Mouse (Mus musculus) testis, postnatal 10 days (tissue): ENCODE measurements around the gene Tspan7.

Source experiments
- DNase-seq: peaks from one replicate; pipeline ENCODE4 v3.0.0; 2021; ENCODE audit warnings: low spot score

Gene Tspan7

GRCm38 (mm10) chrX:10484872-10485569 is at the start of gene Tspan7:
Gene Tspan7, plus strand, starts transcription at chrX:10485158.
- peak; percentile 73 for DNase-seq

GRCm38 (mm10) chrX:10449323-10449980 is 35.5 kb upstream of the Tspan7 start:
- no peak for DNase-seq

DNA sequence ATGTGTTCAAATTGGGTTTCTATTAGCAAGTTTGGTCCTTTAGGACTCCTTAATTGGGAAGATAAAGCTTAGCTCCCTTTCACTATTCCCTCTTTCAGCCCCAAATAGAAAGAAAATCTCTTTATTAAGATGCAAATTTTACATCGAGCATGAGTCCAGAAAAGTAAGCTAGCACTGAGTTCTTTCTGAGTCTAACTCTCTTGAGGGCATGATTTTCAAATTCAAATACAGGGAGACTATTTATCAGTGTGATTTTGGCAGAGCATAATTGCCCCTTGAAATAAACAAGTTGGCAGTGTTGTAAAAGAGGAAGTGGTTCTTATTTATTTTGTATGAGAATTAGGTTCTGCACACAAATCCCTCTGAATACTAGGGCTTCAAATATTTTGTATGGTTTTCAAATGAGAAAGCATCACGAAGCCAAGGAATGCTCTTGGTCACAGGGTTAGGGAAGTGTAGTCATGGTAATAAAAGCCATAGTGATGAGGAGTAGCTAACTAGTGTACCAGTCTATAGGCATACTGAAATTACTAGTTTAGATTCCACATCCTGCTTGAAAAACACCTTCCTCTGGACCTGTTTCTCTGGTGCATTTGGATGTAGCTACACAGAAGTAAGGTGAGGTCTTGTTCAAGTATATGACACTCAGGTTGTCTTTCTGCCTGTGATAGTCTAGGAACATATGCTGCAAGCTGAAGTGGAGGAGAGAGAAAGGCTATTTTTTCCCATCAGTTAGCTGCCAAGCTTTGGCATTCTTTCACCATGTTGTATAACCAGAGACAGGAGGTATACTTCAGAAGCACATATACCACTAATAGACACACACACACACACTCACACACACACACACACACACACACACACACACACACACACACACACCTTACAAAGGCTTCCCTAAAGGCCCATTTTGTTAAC is 34.6 kb upstream of the Tspan7 start:
- DNase-seq, result no peak

DNA sequence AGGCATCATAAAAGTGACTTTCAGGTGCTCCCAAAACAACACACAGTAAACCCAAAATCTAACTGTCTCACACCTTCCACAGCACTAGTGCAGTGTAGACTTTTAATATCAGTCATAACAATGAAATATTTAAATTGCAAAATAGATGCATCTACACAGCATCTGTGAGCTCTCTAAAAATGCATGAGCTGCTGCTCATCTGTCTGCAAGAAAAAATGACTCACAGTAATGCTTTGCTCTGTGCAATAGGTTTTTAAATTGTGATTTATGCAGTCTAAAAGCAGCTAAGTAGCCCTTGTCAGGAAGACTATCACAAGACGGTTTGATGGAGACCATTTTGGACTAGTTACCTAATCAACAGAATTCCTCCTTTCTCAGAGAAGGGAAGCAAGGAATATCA is 31.2 kb upstream of the Tspan7 start:
- DNase-seq, result no peak

DNA sequence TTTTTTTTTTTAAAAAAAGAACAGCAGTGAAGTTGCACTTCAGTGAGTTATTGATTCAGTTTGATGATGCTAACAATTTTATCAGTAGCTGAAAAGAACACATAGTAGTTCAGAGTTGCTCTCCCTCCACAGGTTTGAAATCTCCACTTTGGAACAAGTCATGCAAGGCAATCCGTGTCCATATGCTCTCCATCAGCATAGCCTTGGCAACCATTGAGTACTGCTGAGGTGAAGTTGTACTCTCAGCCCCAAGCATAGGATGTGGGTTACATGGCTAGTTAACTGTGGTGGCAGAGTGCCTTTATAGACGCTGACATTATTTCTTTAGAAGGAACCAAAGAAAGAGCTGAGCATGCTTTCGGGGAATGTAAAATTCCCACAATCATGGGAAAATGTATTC is 27.7 kb upstream of the Tspan7 start:
- no peak for DNase-seq

GRCm38 (mm10) chrX:10477088-10477487 is 7.9 kb upstream of the Tspan7 start:
- DNase-seq, result no peak

DNA sequence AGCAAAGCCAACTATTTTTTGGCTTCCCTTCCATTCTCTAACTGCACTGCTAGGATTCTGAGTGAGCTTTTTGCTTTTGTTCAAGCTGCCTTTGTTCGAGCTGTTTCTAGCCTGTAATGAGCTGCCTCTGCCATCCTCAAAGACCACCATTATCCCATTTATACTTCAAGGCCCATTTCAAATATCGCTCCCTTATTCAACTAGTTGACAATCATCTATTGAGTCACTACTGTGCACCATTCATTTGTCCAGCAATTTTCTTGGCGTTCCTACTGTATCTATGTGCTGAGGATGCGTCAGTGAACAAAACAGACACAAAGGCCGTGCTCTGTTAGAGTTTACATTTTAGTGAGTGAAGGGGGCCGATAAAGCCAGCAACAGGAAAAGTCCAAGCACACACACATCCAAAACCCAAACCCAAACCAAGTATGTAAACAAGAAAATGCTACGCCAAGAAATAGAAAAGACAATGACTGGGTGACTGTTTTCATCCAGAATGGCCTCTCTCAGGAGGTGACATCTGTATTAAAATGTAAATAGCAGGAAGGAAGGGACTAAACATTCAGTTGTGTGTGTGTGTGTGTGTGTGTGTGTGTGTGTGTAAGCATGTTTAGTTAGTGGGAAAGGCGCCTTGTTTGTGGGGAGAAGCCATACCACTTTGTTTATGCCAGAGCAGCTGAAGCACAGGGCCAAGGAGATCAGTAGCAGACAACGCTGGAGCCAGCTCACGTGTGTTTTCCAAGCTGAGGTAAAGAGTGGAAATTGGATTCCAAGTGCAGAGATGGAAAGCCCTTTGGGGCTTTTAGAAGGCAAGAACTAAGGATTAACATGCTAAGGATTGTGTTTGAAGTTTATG is 5.7 kb upstream of the Tspan7 start:
- no peak for DNase-seq

GRCm38 (mm10) chrX:10479943-10480342 is 5.0 kb upstream of the Tspan7 start:
- no peak for DNase-seq

DNA sequence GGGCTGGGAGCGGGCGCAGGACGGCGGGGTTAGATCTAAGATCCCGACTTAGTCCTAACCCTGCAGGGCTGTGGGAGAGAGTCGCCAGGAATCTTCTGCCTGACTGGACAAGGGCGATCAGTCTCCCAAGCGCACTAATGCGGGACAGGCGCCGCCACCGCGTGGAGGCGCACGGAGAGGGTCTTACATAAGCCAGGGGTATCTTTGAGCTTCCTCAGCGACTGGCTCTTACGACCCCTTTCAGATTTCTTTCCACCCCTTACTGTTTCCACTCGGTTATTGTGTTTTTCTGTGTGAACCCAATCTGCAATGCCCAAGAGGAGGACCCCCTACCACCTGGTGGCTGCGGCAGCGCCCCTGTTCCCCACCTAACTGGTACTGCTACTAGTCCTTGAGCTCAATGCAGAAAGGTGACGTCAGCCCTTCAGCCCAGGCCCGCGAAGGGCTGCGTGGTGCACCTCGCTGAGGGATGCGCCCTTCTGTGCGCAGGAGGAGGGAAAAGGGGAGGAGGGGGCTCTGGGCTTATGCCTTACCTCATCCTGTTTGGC is 780 bp downstream of the Tspan7 start:
- DNase-seq, result peak; percentile 39

- no peak for DNase-seq
These were observed 13.6 kb downstream of the Tspan7 start for GRCm38 (mm10) chrX:10498580-10498979.

- no peak for DNase-seq
These were observed 17.7 kb downstream of the Tspan7 start for GRCm38 (mm10) chrX:10502616-10503015.

GRCm38 (mm10) chrX:10514417-10514816 is 29.5 kb downstream of the Tspan7 start:
- DNase-seq, result no peak

- no peak for DNase-seq
These were observed 30.0 kb downstream of the Tspan7 start for GRCm38 (mm10) chrX:10514971-10515370.

DNA sequence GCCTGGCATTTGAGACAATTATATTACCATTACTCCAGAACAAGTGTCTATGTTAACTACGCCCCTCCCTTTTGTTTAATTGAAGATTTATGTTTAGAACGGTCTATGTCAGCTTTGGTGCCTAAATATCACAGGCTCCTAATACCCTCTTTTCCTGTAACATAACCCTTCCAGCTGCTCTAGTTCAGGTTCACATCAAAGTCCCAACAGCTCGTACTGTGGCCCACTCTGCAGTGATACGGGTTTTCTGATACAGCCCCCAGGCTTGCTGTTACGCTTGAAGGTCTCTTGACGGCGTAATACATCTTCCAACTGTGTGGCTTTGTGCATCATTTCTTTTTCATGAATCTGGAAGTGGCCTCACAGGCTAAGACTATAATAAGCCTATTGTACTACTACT is 31.5 kb downstream of the Tspan7 start:
- no peak for DNase-seq

DNA sequence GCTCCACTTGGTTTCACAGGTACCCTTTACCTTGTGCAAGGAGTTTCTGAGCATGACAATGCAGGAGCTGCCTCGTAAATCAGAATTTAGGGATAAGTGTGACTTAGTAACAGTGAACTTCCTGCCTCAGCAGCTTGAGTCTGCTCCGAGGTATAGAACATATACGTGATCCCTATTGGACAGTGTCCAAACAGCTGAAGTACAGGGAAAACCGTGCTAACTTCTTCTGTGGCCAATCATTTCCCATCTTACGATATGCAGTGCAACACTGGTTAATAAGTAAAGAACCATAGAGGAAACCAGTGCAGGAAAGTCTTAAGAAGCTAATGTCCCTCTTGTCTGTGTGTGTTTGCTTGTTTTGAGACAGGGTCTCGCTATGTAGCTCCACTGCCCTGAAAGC is 32.0 kb downstream of the Tspan7 start:
- no peak for DNase-seq

DNA sequence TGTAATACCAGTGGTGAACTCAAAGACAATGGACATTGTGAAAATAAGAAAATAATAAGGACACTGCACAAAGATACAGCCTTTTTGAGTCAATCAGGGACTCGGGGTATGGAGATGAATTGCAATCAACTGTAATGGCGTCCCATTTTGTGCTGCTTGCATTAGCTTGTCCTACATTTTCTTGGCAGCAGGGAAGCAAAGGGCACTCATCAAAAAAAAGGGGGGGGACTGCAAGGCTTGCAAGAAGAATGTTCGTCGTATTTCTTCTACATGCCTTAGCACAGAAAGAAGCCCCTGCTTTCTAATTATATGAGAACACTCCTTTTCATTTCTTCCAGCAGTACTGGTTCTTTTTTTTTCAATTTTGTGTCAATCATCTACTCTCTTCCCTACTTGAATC is 32.8 kb downstream of the Tspan7 start:
- DNase-seq, result no peak

DNA sequence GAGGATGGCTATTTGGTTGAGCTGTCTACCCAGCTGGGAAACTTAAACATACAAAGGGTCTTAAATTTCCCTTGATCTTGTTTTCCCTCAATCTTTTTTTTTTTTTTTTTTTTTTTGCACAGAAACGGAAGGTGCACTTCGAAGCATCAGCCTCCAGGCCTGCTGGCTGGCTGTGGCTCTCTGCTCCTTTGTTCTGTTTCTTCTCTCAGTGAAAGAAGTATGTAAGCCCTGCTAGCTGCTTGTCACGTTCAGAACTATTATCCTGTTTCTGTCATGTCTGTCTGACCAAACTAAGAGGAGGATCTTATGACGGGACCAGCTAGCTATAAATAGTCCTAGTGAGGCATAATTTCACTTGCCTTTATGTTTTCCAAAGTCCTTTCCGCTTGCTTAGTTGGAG is 33.6 kb downstream of the Tspan7 start:
- no peak for DNase-seq

DNA sequence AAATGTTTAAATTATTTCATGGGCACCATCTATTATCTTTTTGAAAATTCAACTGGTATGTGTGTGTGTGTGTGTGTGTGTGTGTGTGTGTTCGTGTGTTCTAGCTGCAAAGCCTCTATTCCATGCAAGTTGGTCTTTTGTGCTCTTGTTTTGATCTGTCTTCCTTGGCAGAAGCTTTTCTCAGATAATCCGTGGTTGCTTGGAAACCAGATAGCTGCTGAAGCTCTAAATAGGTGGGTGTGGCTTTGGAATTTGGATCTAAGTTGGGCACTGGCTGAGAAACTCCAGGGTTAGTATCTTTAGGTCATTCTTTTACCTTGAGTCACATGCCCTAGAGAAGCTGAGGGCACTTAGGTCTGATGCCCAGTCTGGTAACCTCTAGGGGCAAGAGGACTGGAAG is 50.5 kb downstream of the Tspan7 start:
- DNase-seq, result no peak

GRCm38 (mm10) chrX:10539009-10539408 is 54.1 kb downstream of the Tspan7 start:
- no peak for DNase-seq

- DNase-seq, result peak; percentile 46
These were observed 54.7 kb downstream of the Tspan7 start for GRCm38 (mm10) chrX:10539482-10540166.

- no peak for DNase-seq
These were observed 61.9 kb downstream of the Tspan7 start for GRCm38 (mm10) chrX:10546840-10547239.
